Mouse (Mus musculus) hindbrain, embryonic 12.5 days (tissue): ENCODE data around the gene Nfatc2. TPM values are rescaled to one million over a fixed set of nuclear protein-coding genes. Genes with fewer than 3 reads are reported as not detected.

ENCODE experiments used
- ATAC-seq: fragments of 200-750 bp; cut with Nextera tagmentation; 2 replicates; pipeline ENCODE4 v1.8.0; 2017; ENCODE audit warnings: moderate TSS enrichment; ENCODE audit not compliant: low FRiP score
- H3K27ac ChIP-seq: fragments of 300-500 bp; sonication (generic); 2 replicates; pipeline ENCODE4 v1.5.1; 2016; ENCODE audit warnings: mild to moderate bottlenecking
- H3K27me3 ChIP-seq: fragments of 300-500 bp; sonication (generic); 2 replicates; pipeline ENCODE4 v1.6.1; 2016; ENCODE audit warnings: mild to moderate bottlenecking
- H3K36me3 ChIP-seq: fragments of 300-500 bp; sonication (generic); 2 replicates; pipeline ENCODE4 v1.6.1; 2016; ENCODE audit warnings: mild to moderate bottlenecking
- H3K4me1 ChIP-seq: fragments of 300-500 bp; sonication (generic); 2 replicates; pipeline ENCODE4 v1.6.1; 2016
- H3K4me2 ChIP-seq: fragments of 300-500 bp; sonication (generic); replicated peaks from 2 replicates; pipeline ENCODE4 v1.6.1; 2016; ENCODE audit warnings: mild to moderate bottlenecking
- H3K4me3 ChIP-seq: fragments of 300-500 bp; sonication (generic); 2 replicates; pipeline ENCODE4 v1.5.1; 2016; ENCODE audit warnings: mild to moderate bottlenecking
- H3K9ac ChIP-seq: fragments of 300-500 bp; sonication (generic); 2 replicates; pipeline ENCODE4 v1.6.1; 2016; ENCODE audit warnings: mild to moderate bottlenecking, moderate library complexity
- H3K9me3 ChIP-seq: fragments of 300-500 bp; sonication (generic); replicated peaks from 2 replicates; pipeline ENCODE4 v1.6.1; 2016; ENCODE audit warnings: mild to moderate bottlenecking
- WGBS: fragments of 180-500 bp; shearing (Covaris S2); methylation state at CpG from one replicate; pipeline ENCODE4 v1.1.7; 2016; 5-methylcytosine and 5-hydroxymethylcytosine counted together
- polyA plus RNA-seq: library from polyadenylated mRNA; unstranded; fragments of >200 nt; fragmentation: Nextera tagmentation; extraction: Ambion mirVana; gene quantifications from 2 replicates; pipeline ENCODE4 v1.2.1, GENCODE M21; 2016

The Nfatc2 gene
- polyA plus RNA-seq, 1 experiment from 2014 or later = 2.2 TPM

GRCm38 (mm10) chr2:168571241-168571640 is 30.2 kb downstream of the Nfatc2 start:
- ATAC-seq = no peak

GRCm38 (mm10) chr2:168565538-168566253 is 35.8 kb downstream of the Nfatc2 start:
- 0 out of 2 replicates have a peak, but pooled peaks cover 5% of the 10 kb centered on the region for H3K4me1 ChIP-seq
- no peak for ATAC-seq
- no peak overlapping the region for H3K9ac ChIP-seq
- WGBS = 81% methylated on average over 19 of the region's 19 CpGs
- H3K27ac ChIP-seq = no peak overlapping the region
- H3K9me3 ChIP-seq = no peaks in the 10 kb centered on the region
- H3K36me3 ChIP-seq = no peaks in the 10 kb centered on the region
- no peaks in the 10 kb centered on the region; the same call in 1 of the 2 replicates for H3K27me3 ChIP-seq
- no peak overlapping the region for H3K4me3 ChIP-seq
- no peak overlapping the region for H3K4me2 ChIP-seq

More at GRCm38 (mm10) chr2:168571241-168571640, 30.2 kb downstream of the Nfatc2 start:
- Histone ChIP-seq H3K36me3 (no peaks in the 10 kb centered on the region), H3K27me3 (no peaks in the 10 kb centered on the region), H3K4me3 (no peak overlapping the region), H3K9ac (no peak overlapping the region), H3K27ac (no peak overlapping the region), H3K9me3 (no peaks in the 10 kb centered on the region), H3K4me1 (0 out of 2 replicates have a peak, but pooled peaks cover 4% of the 10 kb centered on the region), H3K4me2 (no peak overlapping the region)
- 95% methylated on average over 32 of the region's 32 CpGs for WGBS

GRCm38 (mm10) chr2:168563184-168563583 is 38.3 kb downstream of the Nfatc2 start:
- no peaks in the 10 kb centered on the region for H3K9me3 ChIP-seq
- WGBS = 49% methylated on average over 12 of the region's 12 CpGs
- H3K27me3 ChIP-seq = no peaks in the 10 kb centered on the region; the same call in 1 of the 2 replicates
- no peak for ATAC-seq
- H3K4me2 ChIP-seq = no peak overlapping the region
- H3K4me3 ChIP-seq = no peak overlapping the region
- H3K27ac ChIP-seq = no peak overlapping the region
- H3K4me1 ChIP-seq = 0 out of 2 replicates have a peak, but pooled peaks cover 5% of the 10 kb centered on the region
- no peaks in the 10 kb centered on the region for H3K36me3 ChIP-seq
- no peak overlapping the region for H3K9ac ChIP-seq

GRCm38 (mm10) chr2:168557035-168557434 is 44.4 kb downstream of the Nfatc2 start:
- no peak overlapping the region for H3K27ac ChIP-seq
- H3K27me3 ChIP-seq = 0 out of 2 replicates have a peak, but pooled peaks cover 3% of the 10 kb centered on the region
- no peak overlapping the region for H3K4me2 ChIP-seq
- WGBS = 65% methylated on average over 8 of the region's 8 CpGs
- H3K4me3 ChIP-seq = no peak overlapping the region
- H3K9ac ChIP-seq = no peak overlapping the region
- H3K9me3 ChIP-seq = no peaks in the 10 kb centered on the region
- H3K4me1 ChIP-seq = peaks cover 31% of the 10 kb centered on the region
- H3K36me3 ChIP-seq = no peaks in the 10 kb centered on the region
- no peak for ATAC-seq

GRCm38 (mm10) chr2:168555897-168556670 is 45.4 kb downstream of the Nfatc2 start:
- Histone ChIP-seq H3K9me3 (no peaks in the 10 kb centered on the region), H3K9ac (no peak overlapping the region; the same call in 1 of the 2 replicates), H3K4me3 (no peak overlapping the region), H3K4me1 (peaks cover 34% of the 10 kb centered on the region), H3K27ac (peak overlapping the region; percentile 9; the same call in 1 of the 2 replicates), H3K27me3 (0 out of 2 replicates have a peak, but pooled peaks cover 3% of the 10 kb centered on the region), H3K4me2 (no peak overlapping the region), H3K36me3 (no peaks in the 10 kb centered on the region)
- no peak for ATAC-seq
- 28% methylated on average over 23 of the region's 23 CpGs for WGBS

GRCm38 (mm10) chr2:168553541-168553961 is 47.9 kb downstream of the Nfatc2 start:
- no peak overlapping the region for H3K4me3 ChIP-seq
- H3K4me2 ChIP-seq = no peak overlapping the region
- 0 out of 2 replicates have a peak, but pooled peaks cover 3% of the 10 kb centered on the region for H3K27me3 ChIP-seq
- WGBS = 41% methylated on average over 18 of the region's 18 CpGs
- H3K36me3 ChIP-seq = no peaks in the 10 kb centered on the region
- 0 out of 2 replicates have a peak overlapping the region, but pooled peaks have one; percentile 13 for H3K9ac ChIP-seq
- no peaks in the 10 kb centered on the region for H3K9me3 ChIP-seq
- H3K4me1 ChIP-seq = peaks cover 34% of the 10 kb centered on the region
- no peak overlapping the region for H3K27ac ChIP-seq
- no peak for ATAC-seq

GRCm38 (mm10) chr2:168552405-168552804 is 49.1 kb downstream of the Nfatc2 start:
- ATAC-seq = no peak
- Histone ChIP-seq H3K9me3 (no peaks in the 10 kb centered on the region), H3K4me3 (no peak overlapping the region), H3K36me3 (no peaks in the 10 kb centered on the region), H3K4me2 (no peak overlapping the region), H3K4me1 (peaks cover 38% of the 10 kb centered on the region), H3K27me3 (0 out of 2 replicates have a peak, but pooled peaks cover 6% of the 10 kb centered on the region), H3K27ac (no peak overlapping the region), H3K9ac (no peak overlapping the region)
- WGBS = 45% methylated on average over 5 of the region's 5 CpGs

- Histone ChIP-seq H3K4me3 (no peak overlapping the region), H3K9me3 (no peaks in the 10 kb centered on the region), H3K4me1 (peaks cover 35% of the 10 kb centered on the region), H3K4me2 (no peak overlapping the region), H3K9ac (no peak overlapping the region), H3K27me3 (0 out of 2 replicates have a peak, but pooled peaks cover 6% of the 10 kb centered on the region), H3K36me3 (no peaks in the 10 kb centered on the region), H3K27ac (no peak overlapping the region)
- whole genome bisulfite sequencing = 93% methylated on average over 7 of the region's 7 CpGs
- ATAC-seq = no peak
These were observed 50.2 kb downstream of the Nfatc2 start for GRCm38 (mm10) chr2:168551218-168551617.

GRCm38 (mm10) chr2:168549326-168549725 is 52.1 kb downstream of the Nfatc2 start:
- no peak overlapping the region for H3K9ac ChIP-seq
- no peak overlapping the region for H3K4me2 ChIP-seq
- ATAC-seq = no peak
- no peak overlapping the region for H3K27ac ChIP-seq
- peaks cover 3% of the 10 kb centered on the region; the same call in 1 of the 2 replicates for H3K27me3 ChIP-seq
- peaks cover 36% of the 10 kb centered on the region for H3K4me1 ChIP-seq
- H3K36me3 ChIP-seq = no peaks in the 10 kb centered on the region
- H3K9me3 ChIP-seq = no peaks in the 10 kb centered on the region
- H3K4me3 ChIP-seq = no peak overlapping the region
- 43% methylated on average over 12 of the region's 12 CpGs for WGBS

- H3K4me1 ChIP-seq = peaks cover 36% of the 10 kb centered on the region
- H3K9ac ChIP-seq = no peak overlapping the region
- peaks cover 3% of the 10 kb centered on the region; the same call in 1 of the 2 replicates for H3K27me3 ChIP-seq
- H3K9me3 ChIP-seq = no peaks in the 10 kb centered on the region
- H3K36me3 ChIP-seq = no peaks in the 10 kb centered on the region
- WGBS = 71% methylated on average over 4 of the region's 4 CpGs
- H3K4me2 ChIP-seq = no peak overlapping the region
- H3K27ac ChIP-seq = no peak overlapping the region
- H3K4me3 ChIP-seq = no peak overlapping the region
- ATAC-seq = no peak
These were observed 53.4 kb downstream of the Nfatc2 start for GRCm38 (mm10) chr2:168548008-168548407.

- no peak overlapping the region for H3K4me3 ChIP-seq
- ATAC-seq = no peak
- peaks cover 23% of the 10 kb centered on the region for H3K4me1 ChIP-seq
- H3K9ac ChIP-seq = no peak overlapping the region
- 62% methylated on average over 15 of the region's 15 CpGs for WGBS
- no peak overlapping the region for H3K4me2 ChIP-seq
- H3K27me3 ChIP-seq = peaks cover 3% of the 10 kb centered on the region; the same call in 1 of the 2 replicates
- no peaks in the 10 kb centered on the region for H3K9me3 ChIP-seq
- no peaks in the 10 kb centered on the region for H3K36me3 ChIP-seq
- 0 out of 2 replicates have a peak overlapping the region, but pooled peaks have one; percentile 30 for H3K27ac ChIP-seq
These were observed 55.4 kb downstream of the Nfatc2 start for GRCm38 (mm10) chr2:168545901-168546557.

GRCm38 (mm10) chr2:168544102-168544501 is 57.4 kb downstream of the Nfatc2 start:
- Histone ChIP-seq H3K9ac (no peak overlapping the region), H3K9me3 (no peaks in the 10 kb centered on the region), H3K27me3 (peaks cover 3% of the 10 kb centered on the region; the same call in 1 of the 2 replicates), H3K4me2 (no peak overlapping the region), H3K4me1 (peaks cover 29% of the 10 kb centered on the region), H3K27ac (no peak overlapping the region; the same call in 1 of the 2 replicates), H3K36me3 (no peaks in the 10 kb centered on the region), H3K4me3 (no peak overlapping the region)
- WGBS = 61% methylated on average over 13 of the region's 13 CpGs
- no peak for ATAC-seq
